Mouse (Mus musculus) testis, adult 2 months (tissue): ENCODE data around the gene Acer1. TPM values are rescaled to one million over a fixed set of nuclear protein-coding genes. Genes with fewer than 3 reads are reported as not detected.

Experiments used
- H3K27ac ChIP-seq: fragments of 200-500 bp; 2 replicates; pipeline ENCODE4 v1.5.1; 2012; ENCODE audit warnings: low read depth, low read length; ENCODE audit not compliant: control insufficient read depth, insufficient read depth
- H3K27me3 ChIP-seq: fragments of 200-500 bp; 2 replicates; pipeline ENCODE4 v1.6.1; 2012; ENCODE audit warnings: mild to moderate bottlenecking, low read length, moderate library complexity; ENCODE audit not compliant: control insufficient read depth, insufficient read depth
- H3K36me3 ChIP-seq: fragments of 200-500 bp; 2 replicates; pipeline ENCODE4 v1.6.1; 2012; ENCODE audit warnings: mild to moderate bottlenecking, low read length; ENCODE audit not compliant: control insufficient read depth, insufficient read depth
- H3K4me1 ChIP-seq: fragments of 200-500 bp; 2 replicates; pipeline ENCODE4 v1.6.1; 2012; ENCODE audit warnings: low read length; ENCODE audit not compliant: control insufficient read depth, insufficient read depth
- H3K4me3 ChIP-seq: fragments of 200-500 bp; 2 replicates; pipeline ENCODE4 v1.5.1; 2012; ENCODE audit warnings: low read depth, mild to moderate bottlenecking, low read length, moderate library complexity, mixed read lengths; ENCODE audit not compliant: control insufficient read depth
- CTCF ChIP-seq: fragments of 200-500 bp; IDR thresholded peaks from 2 replicates; pipeline ENCODE4 v1.5.1; 2012; ENCODE audit warnings: low read depth, mild to moderate bottlenecking, inconsistent platforms, low read length, moderate library complexity; ENCODE audit not compliant: control insufficient read depth, insufficient read depth, insufficient replicate concordance
- POLR2A ChIP-seq: fragments of 200-500 bp; IDR thresholded peaks from 2 replicates; pipeline ENCODE4 v1.6.1; 2012; ENCODE audit warnings: low read depth, mild to moderate bottlenecking, inconsistent platforms, low read length, moderate library complexity; ENCODE audit not compliant: control insufficient read depth
- polyA plus RNA-seq: library from polyadenylated mRNA; depleted of rRNA; stranded (reverse); fragments of >200 nt; gene quantifications from 2 replicates; pipeline ENCODE4 v1.2.3, GENCODE M21; 2012

The Acer1 gene
- polyA plus RNA-seq, 1 experiment = not detected

DNA sequence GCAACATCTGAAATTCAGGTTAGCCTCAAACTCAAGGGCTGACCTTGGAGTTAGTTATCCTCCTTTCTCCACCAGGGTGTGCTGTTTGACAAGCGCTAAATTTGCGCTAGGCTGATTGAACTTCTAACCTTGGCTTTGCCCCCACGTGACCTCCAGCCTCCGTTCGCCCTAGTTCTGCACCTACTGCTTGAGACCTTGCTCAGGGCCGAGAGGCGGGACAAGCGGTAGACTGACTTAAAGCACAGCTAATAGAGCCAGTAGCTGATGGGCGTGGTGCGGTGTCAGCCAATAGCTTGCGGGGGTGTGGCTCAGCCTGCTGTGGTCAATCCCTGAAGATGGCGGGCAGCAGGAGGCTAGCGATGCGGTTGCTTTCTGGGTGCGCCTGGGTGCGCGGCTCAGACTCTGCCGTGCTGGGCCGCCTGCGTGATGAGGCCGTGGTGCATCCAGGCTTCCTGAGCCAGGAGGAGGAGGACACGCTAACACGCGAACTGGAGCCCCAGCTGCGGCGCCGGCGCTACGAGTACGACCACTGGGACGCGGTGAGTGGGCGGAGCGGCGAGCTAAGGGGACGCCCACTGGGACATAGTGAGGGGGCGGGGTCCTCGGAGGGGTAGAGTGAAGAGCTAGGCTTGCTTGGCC, 15.2 kb upstream of the Acer1 start, which contains the start of gene Alkbh7:
Alkbh7 (plus strand) TSS at position 311 of the 639 bp plus-strand sequence.
- Histone ChIP-seq H3K36me3 (no peaks in the 10 kb centered on the region), H3K4me1 (peaks cover 8% of the 10 kb centered on the region), H3K4me3 (peak within 1 kb of the TSS; percentile 91), H3K27ac (peak within 1 kb of the TSS; percentile 73), H3K27me3 (no peaks in the 10 kb centered on the region)
- TF ChIP-seq POLR2A (peak; percentile 44; the same call in 1 of the 2 replicates), CTCF (peak; percentile 45; the same call in 1 of the 2 replicates)

DNA sequence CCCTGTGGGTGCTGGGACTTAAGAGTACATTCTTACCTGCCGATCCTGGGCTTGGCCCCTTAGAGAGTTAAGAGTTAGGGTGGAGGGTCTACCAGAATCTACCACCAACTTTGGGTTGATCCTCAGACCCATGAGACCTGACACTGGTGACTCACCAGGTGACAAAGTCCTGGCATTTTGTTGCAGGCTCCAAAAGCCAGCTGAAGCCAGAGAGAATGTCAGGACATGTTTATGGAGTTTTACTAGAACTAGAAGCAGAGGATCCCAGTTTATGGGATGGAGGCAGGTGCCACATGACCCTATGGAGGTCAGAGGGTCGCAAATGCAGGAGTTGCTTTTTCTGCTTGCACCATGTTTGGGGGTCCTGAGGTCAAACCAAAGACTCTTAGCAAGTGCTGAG, 14.6 kb upstream of the Acer1 start:
- TF ChIP-seq CTCF = no peak
- TF ChIP-seq POLR2A = no peak
- Histone ChIP-seq H3K4me3 (no peak overlapping the region), H3K36me3 (no peaks in the 10 kb centered on the region), H3K4me1 (peaks cover 8% of the 10 kb centered on the region), H3K27ac (no peak overlapping the region), H3K27me3 (no peaks in the 10 kb centered on the region)

DNA sequence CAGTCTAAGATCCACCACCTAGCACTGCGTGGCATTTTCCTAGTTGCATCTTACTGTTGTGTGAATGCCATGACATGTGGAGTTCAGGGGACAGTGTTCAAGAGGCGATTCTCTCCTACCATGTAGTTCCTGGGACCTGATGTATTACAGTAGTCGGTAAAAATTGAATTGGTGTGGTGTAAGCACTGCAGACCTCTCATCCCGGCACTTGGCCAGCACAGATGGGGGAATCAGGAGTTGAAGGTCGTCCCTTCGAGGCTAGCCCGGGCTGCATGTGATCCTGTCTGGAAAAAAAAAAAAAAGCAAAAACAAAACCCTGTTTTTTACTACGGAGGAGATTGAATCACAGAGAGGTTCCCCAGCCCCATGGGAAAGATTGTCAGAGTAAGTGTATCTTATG, 13.1 kb upstream of the Acer1 start:
- Histone ChIP-seq H3K36me3 (no peaks in the 10 kb centered on the region), H3K27me3 (no peaks in the 10 kb centered on the region), H3K4me1 (peaks cover 11% of the 10 kb centered on the region), H3K27ac (no peak overlapping the region), H3K4me3 (no peak overlapping the region)
- TF ChIP-seq CTCF (no peak), POLR2A (no peak)

DNA sequence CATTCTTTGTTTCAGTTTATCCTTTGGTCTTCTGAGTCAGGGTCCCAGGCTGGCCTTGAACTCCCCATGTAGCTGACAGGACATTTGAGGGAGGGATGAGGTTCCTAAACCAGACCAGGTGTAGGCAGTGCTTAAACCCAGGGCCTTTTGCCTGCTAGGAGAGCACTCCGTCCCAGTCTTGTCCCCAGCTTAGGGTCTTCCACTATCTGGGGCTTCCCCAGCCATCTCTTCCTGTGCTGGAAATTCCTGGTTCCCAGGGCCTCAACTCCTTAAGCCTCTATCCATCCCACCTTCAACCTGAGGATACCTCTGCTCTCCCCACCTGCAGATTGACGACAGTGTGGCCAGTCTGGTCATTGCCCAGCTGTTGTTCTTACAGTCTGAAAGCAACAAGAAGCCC, 9.0 kb upstream of the Acer1 start:
- H3K27me3 ChIP-seq = no peaks in the 10 kb centered on the region
- TF ChIP-seq CTCF (no peak), POLR2A (no peak)
- no peaks in the 10 kb centered on the region for H3K36me3 ChIP-seq
- H3K4me3 ChIP-seq = no peak overlapping the region
- peaks cover 5% of the 10 kb centered on the region for H3K4me1 ChIP-seq
- no peak overlapping the region for H3K27ac ChIP-seq

DNA sequence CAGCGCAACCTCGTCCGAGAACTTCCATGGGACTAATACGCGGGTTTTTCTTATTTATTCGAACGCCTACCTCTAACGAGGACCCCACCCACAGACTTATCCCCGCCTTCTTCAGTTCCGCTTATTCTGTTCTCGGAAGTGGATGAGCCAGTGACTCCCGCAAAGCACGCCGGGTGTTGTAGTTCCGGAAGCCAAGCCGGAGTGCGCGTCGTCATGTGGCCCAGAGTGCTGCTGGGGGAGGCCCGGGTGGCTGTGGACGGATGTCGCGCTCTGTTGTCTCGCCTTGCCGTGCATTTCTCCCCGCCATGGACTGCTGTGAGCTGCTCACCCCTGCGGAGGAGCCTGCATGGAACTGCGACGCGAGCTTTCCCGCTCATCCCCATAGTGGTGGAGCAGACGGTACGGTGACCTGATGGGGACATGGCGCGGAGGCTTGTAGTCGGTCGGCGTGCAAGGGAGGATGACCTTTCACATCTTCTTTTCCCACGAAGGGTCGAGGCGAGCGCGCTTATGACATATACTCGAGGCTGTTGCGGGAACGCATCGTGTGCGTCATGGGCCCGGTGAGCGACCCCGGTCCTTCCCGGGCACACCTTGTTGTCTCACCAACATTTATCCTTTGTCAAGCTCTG, 8.3 kb upstream of the Acer1 start, which contains the start of gene Clpp:
Clpp (plus strand) TSS at position 191 of the 632 bp plus-strand sequence.
- Histone ChIP-seq H3K36me3 (no peaks in the 10 kb centered on the region), H3K4me1 (peaks cover 5% of the 10 kb centered on the region), H3K27me3 (no peaks in the 10 kb centered on the region), H3K4me3 (peak within 1 kb of the TSS; percentile 95), H3K27ac (peak within 1 kb of the TSS; percentile 75)
- TF ChIP-seq CTCF (no peak), POLR2A (peak; percentile 84)

DNA sequence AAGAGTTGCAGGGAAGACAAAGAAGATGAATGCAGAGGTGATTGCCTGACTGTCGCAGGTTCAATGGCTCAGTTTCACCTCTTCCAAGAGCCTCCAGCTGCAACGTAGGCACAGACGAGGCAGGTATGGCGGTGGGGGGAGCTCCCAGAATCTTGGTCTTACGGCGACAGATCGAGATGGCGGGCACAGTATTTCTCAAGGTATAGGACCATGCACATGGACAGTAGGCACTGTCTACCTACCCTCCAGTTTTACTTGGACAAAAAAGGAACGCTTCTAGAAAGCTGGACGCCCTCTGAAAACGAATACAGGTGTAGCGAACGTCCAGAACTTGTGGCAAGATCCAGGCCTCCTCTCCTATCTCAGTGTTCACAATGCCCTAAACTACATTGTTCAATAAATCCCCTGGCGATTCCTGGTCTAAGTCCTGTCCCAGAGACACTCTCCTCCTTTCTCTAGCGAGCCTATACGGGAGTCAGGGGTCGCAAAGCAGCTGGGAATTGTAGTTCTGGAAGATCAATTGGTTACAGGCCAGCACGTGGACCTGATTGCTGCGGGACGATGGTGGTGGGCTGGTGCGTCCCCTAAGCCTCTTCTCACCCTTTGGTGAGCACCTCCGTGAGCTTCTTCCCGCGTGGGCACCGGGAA, 7.7 kb upstream of the Acer1 start:
- peaks cover 5% of the 10 kb centered on the region for H3K4me1 ChIP-seq
- no peaks in the 10 kb centered on the region for H3K27me3 ChIP-seq
- TF ChIP-seq POLR2A (no peak), CTCF (no peak)
- H3K27ac ChIP-seq = peak overlapping the region; percentile 75
- H3K36me3 ChIP-seq = no peaks in the 10 kb centered on the region
- peak overlapping the region; percentile 95 for H3K4me3 ChIP-seq

DNA sequence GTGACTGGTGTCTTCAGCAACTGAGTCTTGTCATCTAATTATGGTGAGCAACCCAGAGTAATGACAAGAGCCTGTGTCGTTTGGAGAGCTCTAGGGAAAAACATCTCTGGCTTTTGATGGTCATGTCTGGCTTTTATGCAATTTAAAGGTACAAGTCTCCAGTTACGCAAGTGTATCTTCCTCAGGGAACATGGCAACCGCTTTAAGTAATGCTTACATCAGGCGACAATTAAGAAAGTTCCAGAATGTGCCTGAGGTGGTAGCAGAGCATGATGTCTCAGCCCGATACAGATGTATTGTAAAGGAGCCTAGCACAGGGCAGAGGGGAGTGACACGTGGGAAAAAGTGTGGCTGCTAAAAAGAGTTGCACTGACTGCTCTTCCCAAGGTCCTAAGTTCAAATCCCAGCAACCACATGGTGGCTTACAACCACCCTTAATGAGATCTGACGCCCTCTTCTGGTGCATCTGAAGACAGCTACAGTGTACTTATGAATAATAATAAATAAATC, 7.0 kb upstream of the Acer1 start:
- Histone ChIP-seq H3K4me3 (no peak overlapping the region), H3K27ac (no peak overlapping the region), H3K27me3 (no peaks in the 10 kb centered on the region), H3K36me3 (no peaks in the 10 kb centered on the region), H3K4me1 (peaks cover 5% of the 10 kb centered on the region)
- TF ChIP-seq CTCF (no peak), POLR2A (no peak)
